Comparison of ENCODE assay signal across 24 mouse cellular contexts in the genomic region with DNA sequence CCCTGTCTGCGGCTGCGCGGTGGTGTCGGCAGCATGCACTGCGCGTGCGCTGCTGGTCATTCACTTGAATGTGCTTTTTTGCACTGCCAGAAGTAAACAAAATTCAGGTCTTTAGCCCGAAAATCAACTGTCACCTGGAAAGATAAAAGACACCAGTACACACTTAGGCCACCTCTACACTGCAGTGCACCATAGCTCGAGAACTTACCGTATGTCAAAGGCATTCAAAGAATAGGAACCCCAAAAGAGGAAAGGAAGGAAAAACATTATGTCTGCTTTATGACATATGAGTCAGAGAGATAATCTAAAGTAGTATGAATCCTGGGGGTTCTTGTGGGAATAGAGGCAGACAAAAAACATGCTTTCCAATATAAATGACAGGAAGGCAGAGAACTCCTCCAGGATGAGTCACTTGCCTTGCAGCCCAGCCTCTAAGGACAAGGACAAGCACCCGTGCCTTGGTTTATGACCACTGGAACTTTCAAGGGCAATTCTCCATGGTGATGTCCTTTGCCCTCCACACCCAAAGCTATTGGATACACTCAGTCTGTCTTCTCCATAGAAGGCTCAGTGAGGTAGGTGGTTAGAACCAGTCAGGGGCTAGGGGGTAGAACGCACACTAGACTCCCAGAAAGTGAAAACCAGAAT.
DNase-seq lines count a peak whose midpoint lies in the region; ATAC-seq lines count a peak whose summit lies in the region.
"Had no signal": no experiment of that assay in that cellular context is flagged by ENCODE, and none has a peak within 500 bp of the region (broad histone marks: within the 10 kb centered on the region; RNA-seq: fewer than 3 reads in every experiment).

No protein-coding gene starts in this region.

- no peaks in the 10 kb centered on the region for H3K4me1 ChIP-seq in intestine, embryonic 15.5 days (replicated peaks)
- H3K4me1 ChIP-seq: embryonic facial prominence, embryonic 12.5 days; forebrain, embryonic 12.5 days; heart, embryonic 10.5 days; hindbrain, embryonic 12.5 days had no signal

- no peak overlapping the region for H3K4me2 ChIP-seq in intestine, embryonic 15.5 days (replicated peaks)
- H3K4me2 ChIP-seq: embryonic facial prominence, embryonic 12.5 days; forebrain, embryonic 12.5 days; hindbrain, embryonic 12.5 days had no signal

- 84% methylated on average over 12 of the region's 12 CpGs for WGBS in intestine, embryonic 15.5 days

- no peaks in the 10 kb centered on the region for H3K9me3 ChIP-seq in intestine, embryonic 15.5 days
- H3K9me3 ChIP-seq: embryonic facial prominence, embryonic 12.5 days; forebrain, embryonic 12.5 days; G1E; heart, embryonic 10.5 days; hindbrain, embryonic 12.5 days had no signal

- peak; percentile 99 for ATAC-seq in intestine, embryonic 15.5 days
- no peak for ATAC-seq in erythroid progenitor cell, adult 5-6 weeks (replicated peaks; ENCODE audit: low FRiP score, poor library complexity, severe bottlenecking)
- ATAC-seq: CD4-positive, CD25-positive, alpha-beta regulatory T cell, adult 4 months; forebrain, embryonic 16.5 days; hindbrain, embryonic 16.5 days had no signal

- no peak overlapping the region for H3K4me3 ChIP-seq in intestine, embryonic 15.5 days (replicated peaks)
- H3K4me3 ChIP-seq: embryonic facial prominence, embryonic 12.5 days; forebrain, embryonic 12.5 days; heart, embryonic 10.5 days; hindbrain, embryonic 12.5 days had no signal

- no peaks in the 10 kb centered on the region for H3K36me3 ChIP-seq in intestine, embryonic 15.5 days
- H3K36me3 ChIP-seq: embryonic facial prominence, embryonic 12.5 days; forebrain, embryonic 12.5 days; G1E; heart, embryonic 10.5 days; hindbrain, embryonic 12.5 days had no signal

- no peak overlapping the region for H3K9ac ChIP-seq in intestine, embryonic 15.5 days
- H3K9ac ChIP-seq: embryonic facial prominence, embryonic 12.5 days; forebrain, embryonic 12.5 days; hindbrain, embryonic 12.5 days had no signal

- no peak overlapping the region for H3K27ac ChIP-seq in intestine, embryonic 15.5 days
- H3K27ac ChIP-seq: embryonic facial prominence, embryonic 12.5 days; forebrain, embryonic 12.5 days; heart, embryonic 10.5 days; hindbrain, embryonic 12.5 days had no signal

- peak; percentile 60 to 85 for DNase-seq in adrenal gland, adult (ENCODE audit: inconsistent age in 2 of 2, low spot score in 1 of 2)
- no peak for DNase-seq in adrenal gland, adult 18-20 months (ENCODE audit: low spot score in 2 of 2)
- peak; percentile 70 for DNase-seq in adrenal gland, postnatal 14 days
- peak; percentile 9 for DNase-seq in testis, postnatal 14 days (ENCODE audit: low spot score)
- no peak for DNase-seq in urinary bladder, postnatal 14 days (ENCODE audit: low spot score)
- DNase-seq in thymus, postnatal 36 days, result no peak
- DNase-seq: B cell, adult 2 months; cerebellum, adult 11 months; cerebellum, adult 9-10 months; cerebellum, postnatal 25 days; gastrocnemius, postnatal 10 days; heart, adult 18-20 months; heart, postnatal 10 days; heart, postnatal 4 days had no signal

- no peaks in the 10 kb centered on the region for H3K27me3 ChIP-seq in intestine, embryonic 15.5 days (replicated peaks)
- H3K27me3 ChIP-seq: embryonic facial prominence, embryonic 12.5 days; forebrain, embryonic 12.5 days; hindbrain, embryonic 12.5 days had no signal

Comparison
In these comparisons a context has a peak if more than half of its experiments do, and no peak if none do; other contexts are left out.
1. DNase-seq: peak in adrenal gland, adult (2 of 2), adrenal gland, postnatal 14 days (single experiment) and testis, postnatal 14 days (single experiment); none in adrenal gland, adult 18-20 months (0 of 2), urinary bladder, postnatal 14 days (single experiment) and thymus, postnatal 36 days (0 of 2).